Mouse (Mus musculus) layer of hippocampus, adult 18-20 months (tissue): ENCODE data around the gene Gbf1. TPM values are rescaled to one million over a fixed set of nuclear protein-coding genes. Genes with fewer than 3 reads are reported as not detected.

Experiments used
- DNase-seq, 2 experiments: peaks; one replicate each; pipeline ENCODE4 v3.0.0; 2022; ENCODE audit warnings: low spot score in 2 of 2
- total RNA-seq, 2 experiments: library from RNA; stranded (reverse); gene quantifications; 2 replicates each; pipeline ENCODE4 v1.2.3; 2021

Gene Gbf1
- total RNA-seq, 2 experiments from 2014 or later = 82.1 to 84.8 TPM

GRCm38 (mm10) chr19:46328081-46329030 is 176.0 kb downstream of the Gbf1 start, which contains the start of gene Fbxl15:
Gene Fbxl15 (plus strand): TSS chr19:46328184.
- DNase-seq = peak; percentile 94 to 97

- peak in 1 of 2 experiments; percentile 30 for DNase-seq
These were observed 176.8 kb downstream of the Gbf1 start for GRCm38 (mm10) chr19:46329031-46329641.

GRCm38 (mm10) chr19:46329951-46330350 is 177.6 kb downstream of the Gbf1 start:
- DNase-seq = peak in 1 of 2 experiments; percentile 80

GRCm38 (mm10) chr19:46330696-46331095 is 178.4 kb downstream of the Gbf1 start:
- DNase-seq = no peak

GRCm38 (mm10) chr19:46331326-46331725 is 179.0 kb downstream of the Gbf1 start:
- DNase-seq = peak in 1 of 2 experiments; percentile 3

GRCm38 (mm10) chr19:46331936-46332335 is 179.6 kb downstream of the Gbf1 start:
- no peak for DNase-seq

- DNase-seq = no peak
These were observed 180.5 kb downstream of the Gbf1 start for GRCm38 (mm10) chr19:46332721-46333339.

- peak in 1 of 2 experiments; percentile 34 for DNase-seq
These were observed 181.6 kb downstream of the Gbf1 start for GRCm38 (mm10) chr19:46333906-46334305.

Other genes with a start within 250 kb of the Gbf1 start
- 10 to 100 TPM; 18.4 to 19.3 TPM for gene Armh3, start 154.0 kb upstream of the Gbf1 start, total RNA-seq
- gene Hps6, start 149.0 kb upstream of the Gbf1 start, total RNA-seq = 1 to 10 TPM; 7.5 to 9.7 TPM
- 10 to 100 TPM; 31.0 to 36.6 TPM for gene Pprc1, start 107.6 kb upstream of the Gbf1 start, total RNA-seq
- gene Ldb1, start 107.3 kb upstream of the Gbf1 start, total RNA-seq = 100 to 1,000 TPM; 122 to 123 TPM
- gene Nolc1, start 76.6 kb upstream of the Gbf1 start, total RNA-seq = 10 to 100 TPM; 56.2 to 56.4 TPM
- not detected for gene Elovl3, start 20.6 kb upstream of the Gbf1 start, total RNA-seq
- not detected for gene Pitx3, start 4.2 kb upstream of the Gbf1 start, total RNA-seq
- gene Nfkb2, start 151.8 kb downstream of the Gbf1 start, total RNA-seq = 1 to 10 TPM; 2.2 to 2.3 TPM
- gene Psd, start 174.6 kb downstream of the Gbf1 start, total RNA-seq = 100 to 1,000 TPM; 799 to 877 TPM
- 10 to 100 TPM; 30.7 to 31.5 TPM for gene Fbxl15, start 175.7 kb downstream of the Gbf1 start, total RNA-seq
- 100 to 1,000 TPM; 179 to 182 TPM for gene Cuedc2, start 186.2 kb downstream of the Gbf1 start, total RNA-seq
- gene Mfsd13a, start 188.6 kb downstream of the Gbf1 start, total RNA-seq = 10 to 100 TPM; 28.2 to 29.0 TPM
- 1 to 10 TPM in 1 of 2 experiments, under 1 TPM in 1; 0.77 to 1.2 TPM for gene 2310034G01Rik, start 197.8 kb downstream of the Gbf1 start, total RNA-seq
- gene Actr1a, start 243.2 kb downstream of the Gbf1 start, total RNA-seq = 100 to 1,000 TPM; 192 to 196 TPM
- 10 to 100 TPM; 20.0 to 20.1 TPM for gene Sufu, start 244.4 kb downstream of the Gbf1 start, total RNA-seq